Mouse (Mus musculus): ENCODE measurements around the gene Ankrd13c.

Ankrd13c gene

GRCm38 (mm10) chr3:157952716-157953115 is 5.7 kb downstream of the Ankrd13c start:
- DNase-seq (ENCODE audit: low spot score in 2 of 2): no peak

- DNase-seq (ENCODE audit: low spot score in 2 of 2): no peak
Observed at GRCm38 (mm10) chr3:157955466-157955865, 8.4 kb downstream of the Ankrd13c start.

- no peak for DNase-seq (ENCODE audit: low spot score in 2 of 2)
Observed at GRCm38 (mm10) chr3:157956201-157956600, 9.2 kb downstream of the Ankrd13c start.

- DNase-seq (ENCODE audit: low spot score in 2 of 2): no peak
Observed at GRCm38 (mm10) chr3:157957320-157957719, 10.3 kb downstream of the Ankrd13c start.

GRCm38 (mm10) chr3:157971151-157971550 is 24.1 kb downstream of the Ankrd13c start:
- DNase-seq (ENCODE audit: low spot score in 2 of 2): no peak

- no peak for DNase-seq (ENCODE audit: low spot score in 2 of 2)
Observed at GRCm38 (mm10) chr3:157973236-157973635, 26.2 kb downstream of the Ankrd13c start.

GRCm38 (mm10) chr3:157979619-157980018 is 32.6 kb downstream of the Ankrd13c start:
- no peak for DNase-seq (ENCODE audit: low spot score in 2 of 2)

- no peak for DNase-seq (ENCODE audit: low spot score in 2 of 2)
Observed at GRCm38 (mm10) chr3:157993322-157993721, 46.3 kb downstream of the Ankrd13c start.

GRCm38 (mm10) chr3:157995726-157996125 is 48.7 kb downstream of the Ankrd13c start:
- no peak for DNase-seq (ENCODE audit: low spot score in 2 of 2)

- no peak for DNase-seq (ENCODE audit: low spot score in 2 of 2)
Observed at GRCm38 (mm10) chr3:157998742-157999369, 51.8 kb downstream of the Ankrd13c start.

- DNase-seq (ENCODE audit: low spot score in 2 of 2): no peak
Observed at GRCm38 (mm10) chr3:158008647-158009046, 61.6 kb downstream of the Ankrd13c start.

- no peak for DNase-seq (ENCODE audit: low spot score in 2 of 2)
Observed at GRCm38 (mm10) chr3:158009762-158010320, 62.8 kb downstream of the Ankrd13c start.

- DNase-seq (ENCODE audit: low spot score in 2 of 2): peak; percentile 78 to 80
Observed at GRCm38 (mm10) chr3:158031371-158031925, 84.4 kb downstream of the Ankrd13c start.

GRCm38 (mm10) chr3:158032106-158032505 is 85.1 kb downstream of the Ankrd13c start:
- no peak for DNase-seq (ENCODE audit: low spot score in 2 of 2)

GRCm38 (mm10) chr3:158035866-158036265 is 88.8 kb downstream of the Ankrd13c start:
- DNase-seq (ENCODE audit: low spot score in 2 of 2): no peak

GRCm38 (mm10) chr3:158036329-158036988 is 89.4 kb downstream of the Ankrd13c start, which contains the start of the genes Srsf11 and Lrrc40:
Srsf11 (minus strand) TSS chr3:158036639.
Lrrc40 (plus strand) TSS chr3:158036662.
- peak; percentile 89 to 90 for DNase-seq (ENCODE audit: low spot score in 2 of 2)

GRCm38 (mm10) chr3:158038106-158038505 is 91.1 kb downstream of the Ankrd13c start:
- DNase-seq (ENCODE audit: low spot score in 2 of 2): no peak

GRCm38 (mm10) chr3:158040755-158041154 is 93.7 kb downstream of the Ankrd13c start:
- DNase-seq (ENCODE audit: low spot score in 2 of 2): no peak

- no peak for DNase-seq (ENCODE audit: low spot score in 2 of 2)
Observed at GRCm38 (mm10) chr3:158049508-158049907, 102.5 kb downstream of the Ankrd13c start.
